Mouse (Mus musculus) bone marrow, adult 2 months (tissue): ENCODE measurements around the gene Reep3.

Experiments
- CTCF ChIP-seq: fragments of 200-500 bp; IDR thresholded peaks from 2 replicates; pipeline ENCODE4 v1.5.1; 2011; ENCODE audit warnings: low read length, control low read depth; ENCODE audit not compliant: control insufficient read depth, insufficient read depth
- POLR2A ChIP-seq: fragments of 200-500 bp; IDR thresholded peaks from 2 replicates; pipeline ENCODE4 v1.6.1; 2011; ENCODE audit warnings: low read depth, mild to moderate bottlenecking, control low read depth, low read length, borderline replicate concordance; ENCODE audit not compliant: control insufficient read depth

DNA sequence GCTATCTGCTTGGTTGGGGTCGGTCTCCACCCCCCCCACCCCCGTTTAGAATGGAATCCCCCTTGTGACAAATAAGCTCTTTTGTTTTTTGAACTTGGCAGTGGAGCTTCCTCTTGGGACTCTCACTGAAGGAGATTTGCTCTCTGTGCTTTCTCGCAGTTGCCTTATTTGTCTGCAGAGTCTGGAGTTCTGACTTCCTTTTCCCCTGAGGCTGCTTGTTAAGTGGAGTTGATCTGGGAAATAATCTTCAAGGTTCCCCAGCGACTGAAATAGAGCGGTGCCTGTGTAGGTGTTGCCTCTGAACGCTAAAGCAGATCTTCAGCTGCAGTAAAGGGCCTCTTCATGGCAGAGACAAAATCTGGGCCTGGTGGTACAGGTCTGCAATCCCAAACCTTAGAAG, 18.4 kb upstream of the Reep3 start:
- no peak for TF ChIP-seq POLR2A
- no peak for TF ChIP-seq CTCF
